Mouse (Mus musculus) spleen, adult 2 months (tissue): ENCODE data around the gene Dusp12.

Source experiments
- CTCF ChIP-seq: fragments of 200-500 bp; IDR thresholded peaks from 2 replicates; pipeline ENCODE4 v1.5.1; 2011; ENCODE audit warnings: mild to moderate bottlenecking, inconsistent platforms; ENCODE audit not compliant: insufficient read depth, insufficient read length, insufficient replicate concordance; ENCODE audit errors: extremely low read depth
- POLR2A ChIP-seq: fragments of 200-500 bp; IDR thresholded peaks from 2 replicates; pipeline ENCODE4 v1.6.1; 2011; ENCODE audit warnings: low read depth, low read length, inconsistent platforms

- TF ChIP-seq CTCF (no peak), POLR2A (no peak)
These were observed 18.2 kb downstream of the Dusp12 start for GRCm38 (mm10) chr1:170866992-170867690.
